16 mouse cellular contexts compared by ENCODE assay signal in the genomic region with DNA sequence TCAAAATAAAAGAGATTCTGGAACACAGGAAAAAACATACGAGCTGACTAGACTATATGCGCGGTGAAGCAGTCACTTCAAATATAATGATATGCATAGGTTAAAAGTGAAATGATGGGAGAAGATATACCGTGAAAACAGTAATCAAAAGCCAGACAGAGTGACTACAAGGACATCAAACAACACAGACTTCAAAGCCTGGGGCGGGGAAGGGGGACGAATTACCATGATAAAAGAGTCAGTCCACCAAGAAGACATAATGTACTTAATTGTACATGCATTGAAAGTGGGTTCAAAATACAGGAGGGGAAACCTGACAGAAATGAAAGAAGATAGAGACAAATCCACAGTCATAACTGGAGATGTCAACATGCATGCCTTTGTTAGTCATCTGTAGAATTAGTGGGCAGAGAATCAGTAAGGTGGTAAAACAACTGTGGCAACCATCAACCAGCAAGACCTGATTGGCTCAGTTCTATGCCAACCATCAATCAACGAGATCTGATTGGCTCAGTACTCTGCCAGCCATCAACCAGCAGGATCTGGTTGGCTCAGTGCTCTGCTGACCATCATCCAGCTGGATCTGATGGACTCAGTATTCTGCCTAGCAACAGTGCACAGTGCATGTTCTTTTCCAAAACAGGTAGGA. TPM values are rescaled to one million over a fixed set of nuclear protein-coding genes. Genes with fewer than 3 reads are reported as not detected.
DNase-seq lines count a peak whose midpoint lies in the region; ATAC-seq lines count a peak whose summit lies in the region.
"Had no signal": no experiment of that assay in that cellular context is flagged by ENCODE, and none has a peak within 500 bp of the region (broad histone marks: within the 10 kb centered on the region; RNA-seq: fewer than 3 reads in every experiment).

No protein-coding gene starts in this region.

- peaks cover 10% of the 10 kb centered on the region; the same call in 1 of the 2 replicates for H3K27me3 ChIP-seq in forebrain, embryonic 10.5 days (ENCODE audit: poor library complexity, severe bottlenecking)

- peak; percentile 83 for ATAC-seq in inflammation-experienced regulatory T-cells, adult 6 months

- H3K4me1 ChIP-seq in forebrain, embryonic 10.5 days, result peaks cover 10% of the 10 kb centered on the region; the same call in 1 of the 2 replicates
- H3K4me1 ChIP-seq: limb, embryonic 13.5 days had no signal

- no peaks in the 10 kb centered on the region for H3K9me3 ChIP-seq in forebrain, embryonic 10.5 days
- H3K9me3 ChIP-seq: limb, embryonic 13.5 days had no signal

- peak; percentile 65 to 66 for DNase-seq in cerebellum, postnatal 10 days
- DNase-seq in cerebellum, adult 11-12 months, result no peak
- DNase-seq in A20 (ENCODE audit: low read depth, low spot score), result peak; percentile 10
- peak; percentile 13 for DNase-seq in forebrain, embryonic 10.5 days (ENCODE audit: extremely low spot score, low spot score)
- no peak for DNase-seq in spleen, postnatal 10 days (ENCODE audit: low spot score in 2 of 2)
- DNase-seq in ovary, postnatal 10 days (ENCODE audit: low spot score), result no peak
- no peak for DNase-seq in adrenal gland, adult 18-20 months (ENCODE audit: low spot score in 2 of 2)
- DNase-seq: cerebellum, adult 9-11 months; gastrocnemius, postnatal 25 days; heart, postnatal 10 days; kidney, adult 2 months; lung, postnatal 14 days; right cerebral cortex, postnatal 4 days had no signal

- H3K4me3 ChIP-seq in forebrain, embryonic 10.5 days, result no peak overlapping the region
- H3K4me3 ChIP-seq: limb, embryonic 13.5 days had no signal

- H3K36me3 ChIP-seq in forebrain, embryonic 10.5 days (replicated peaks), result no peaks in the 10 kb centered on the region
- H3K36me3 ChIP-seq: limb, embryonic 13.5 days had no signal

- 82% methylated on average over 7 of the region's 7 CpGs for WGBS in forebrain, embryonic 10.5 days

- no peak overlapping the region for H3K27ac ChIP-seq in forebrain, embryonic 10.5 days
- H3K27ac ChIP-seq: limb, embryonic 13.5 days; stomach, postnatal 0 days had no signal

RNA-seq across cellular contexts. Expression of gene Nars2, which starts 30.7 kb away (rescaled TPM):
- polyA plus RNA-seq in forebrain, embryonic 10.5 days (2016; fragmentation: Nextera tagmentation; extraction: Ambion mirVana), result 28.0 and 30.0 TPM in 2 replicates
- 1 to 10 TPM; 7.2 to 9.7 (median 7.7) TPM for polyA plus RNA-seq in inflammation-experienced regulatory T-cells, adult 6 months (2017; shearing (Covaris generic))
- 10 to 100 TPM; 14.8 to 21.0 TPM for total RNA-seq in adrenal gland, adult 18-20 months (2021)

Comparison
In these comparisons a context has a peak if more than half of its experiments do, and no peak if none do; other contexts are left out.
1. DNase-seq: peak in cerebellum, postnatal 10 days (2 of 2), A20 (single experiment) and forebrain, embryonic 10.5 days (single experiment); none in cerebellum, adult 11-12 months (single experiment), spleen, postnatal 10 days (0 of 2), ovary, postnatal 10 days (single experiment) and adrenal gland, adult 18-20 months (0 of 2).